Mouse (Mus musculus) retina, embryonic 14.5 days (tissue): ENCODE data around the gene Foxo3.
A peak's percentile ranks its signal among the peaks of the same experiment; 100 is the strongest.

ENCODE experiments used
- DNase-seq: peaks from one replicate; pipeline ENCODE4 v3.0.0-alpha.2; 2015; ENCODE audit warnings: low spot score

The Foxo3 gene

DNA sequence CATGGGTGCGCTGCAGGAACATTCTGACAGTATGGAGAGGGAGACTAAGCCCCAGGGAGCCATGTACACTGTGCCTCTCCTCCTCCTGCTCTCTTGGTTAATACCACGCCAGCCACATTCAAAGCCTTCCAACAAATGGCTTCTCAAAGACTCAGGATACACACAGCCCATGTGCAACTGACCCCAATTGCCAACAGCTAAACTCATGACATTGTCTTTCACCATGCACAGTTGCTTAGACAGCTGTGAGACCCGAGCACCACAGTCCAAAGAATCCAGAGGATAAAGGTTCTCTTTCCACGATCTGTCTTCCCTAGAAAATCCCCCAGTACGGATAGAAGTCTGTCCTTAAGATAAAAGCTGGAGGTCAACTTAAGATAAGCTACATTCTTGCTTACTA lies 27.9 kb downstream of the Foxo3 start:
- DNase-seq: no peak

DNA sequence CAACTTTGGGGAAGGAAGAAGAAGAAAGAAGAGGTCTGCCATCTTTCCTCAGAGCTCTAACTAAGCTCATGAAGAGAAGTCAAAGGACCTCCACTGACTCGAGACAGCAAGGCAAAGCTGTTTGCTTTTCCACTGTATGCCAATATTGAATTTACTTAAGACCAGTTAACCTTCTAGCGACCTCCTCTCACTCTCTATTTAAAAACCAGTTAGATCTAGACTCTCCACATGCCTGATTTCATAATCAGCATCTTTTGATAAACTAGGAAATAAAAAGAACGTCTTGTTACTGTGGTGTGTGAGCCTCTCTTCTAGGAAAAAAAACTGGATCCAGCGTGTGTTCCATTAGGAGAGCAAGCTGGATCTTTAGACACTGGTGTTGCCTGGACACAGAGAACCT lies 28.4 kb downstream of the Foxo3 start:
- DNase-seq: no peak

DNA sequence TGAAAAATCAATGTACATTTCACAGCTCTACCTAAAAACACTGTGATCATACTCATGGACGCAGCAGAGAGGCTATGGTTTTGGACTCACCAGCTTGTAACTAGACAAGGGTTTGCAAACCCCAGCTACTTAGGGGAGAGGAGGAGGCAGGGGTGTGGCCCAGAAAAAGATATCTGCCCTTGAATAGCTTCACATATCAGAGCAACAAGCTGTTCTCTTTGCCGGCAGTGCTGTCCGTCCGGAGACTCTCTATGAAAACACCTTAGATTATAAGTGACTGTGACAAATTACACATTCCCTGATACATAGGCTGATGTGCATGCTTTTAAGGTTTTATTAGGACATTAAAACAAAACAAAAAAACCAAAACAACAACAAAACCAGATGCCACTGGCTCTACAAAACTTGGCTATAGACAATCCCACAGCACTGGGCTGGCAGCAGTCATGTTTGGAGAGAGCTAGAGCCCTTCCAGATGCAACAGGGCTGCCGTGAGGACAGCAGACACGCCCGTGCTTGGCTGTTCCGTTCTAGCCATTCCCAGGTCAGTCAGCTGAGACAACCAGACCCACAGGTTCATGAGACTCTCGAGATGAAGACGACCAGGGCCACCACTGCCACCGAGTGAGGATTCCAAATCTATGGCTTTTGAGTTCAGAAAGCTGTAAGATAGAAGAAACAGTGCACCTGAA lies 29.3 kb downstream of the Foxo3 start:
- DNase-seq: no peak

DNA sequence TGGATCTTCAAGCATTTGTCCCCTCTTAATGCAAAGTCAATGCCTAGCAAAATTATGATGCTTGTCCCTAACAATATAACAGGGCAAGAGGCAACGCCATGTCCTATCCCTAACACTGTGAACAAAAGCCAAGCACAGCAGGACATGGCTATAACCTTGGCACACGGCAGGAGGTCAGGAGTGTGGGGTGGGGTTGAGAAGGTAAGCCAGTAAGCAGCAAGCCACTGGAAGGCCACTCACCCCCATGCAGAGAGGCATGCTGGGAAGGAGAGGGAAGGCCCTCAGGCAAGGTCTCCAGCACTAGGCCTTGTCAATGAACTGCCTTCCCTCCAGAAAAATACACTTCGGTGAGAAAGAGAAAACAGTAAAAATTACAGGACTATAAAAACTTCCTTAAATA lies 30.1 kb downstream of the Foxo3 start:
- no peak for DNase-seq

DNA sequence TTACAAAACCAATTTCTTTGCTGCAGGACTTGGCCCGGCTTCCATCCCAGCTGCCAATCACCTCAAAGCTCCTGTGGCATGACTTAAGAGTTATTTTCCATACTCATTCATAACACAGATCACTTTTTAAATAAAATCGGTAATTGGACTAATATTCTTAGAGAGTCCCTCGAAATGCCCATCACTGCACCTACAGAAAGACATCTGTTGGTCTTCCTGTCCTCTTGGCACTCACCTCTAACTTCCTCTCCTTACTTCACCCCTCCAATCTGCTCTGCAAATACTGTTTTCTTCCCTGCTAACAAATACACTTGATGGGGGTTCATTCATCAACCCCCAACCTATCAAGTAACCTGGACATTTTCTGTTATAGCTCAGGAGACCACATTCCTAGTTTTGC lies 30.9 kb downstream of the Foxo3 start:
- no peak for DNase-seq

DNA sequence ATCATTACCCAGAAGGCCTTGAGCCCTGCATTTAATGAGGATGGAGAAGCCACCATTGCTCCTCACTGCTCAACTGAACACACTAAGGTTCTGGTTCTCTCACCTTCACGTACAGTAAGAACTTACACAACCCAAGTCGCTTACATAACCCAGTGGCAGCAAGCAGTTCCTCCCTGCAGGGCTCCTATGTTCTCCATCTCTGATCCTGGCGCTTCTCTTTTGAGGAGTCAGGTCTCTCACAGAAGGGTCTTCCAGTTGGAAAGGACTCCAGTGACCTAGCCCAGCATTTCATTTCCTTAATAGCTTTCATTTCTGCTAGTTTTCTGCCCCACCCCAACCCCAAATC lies 31.3 kb downstream of the Foxo3 start:
- no peak for DNase-seq

DNA sequence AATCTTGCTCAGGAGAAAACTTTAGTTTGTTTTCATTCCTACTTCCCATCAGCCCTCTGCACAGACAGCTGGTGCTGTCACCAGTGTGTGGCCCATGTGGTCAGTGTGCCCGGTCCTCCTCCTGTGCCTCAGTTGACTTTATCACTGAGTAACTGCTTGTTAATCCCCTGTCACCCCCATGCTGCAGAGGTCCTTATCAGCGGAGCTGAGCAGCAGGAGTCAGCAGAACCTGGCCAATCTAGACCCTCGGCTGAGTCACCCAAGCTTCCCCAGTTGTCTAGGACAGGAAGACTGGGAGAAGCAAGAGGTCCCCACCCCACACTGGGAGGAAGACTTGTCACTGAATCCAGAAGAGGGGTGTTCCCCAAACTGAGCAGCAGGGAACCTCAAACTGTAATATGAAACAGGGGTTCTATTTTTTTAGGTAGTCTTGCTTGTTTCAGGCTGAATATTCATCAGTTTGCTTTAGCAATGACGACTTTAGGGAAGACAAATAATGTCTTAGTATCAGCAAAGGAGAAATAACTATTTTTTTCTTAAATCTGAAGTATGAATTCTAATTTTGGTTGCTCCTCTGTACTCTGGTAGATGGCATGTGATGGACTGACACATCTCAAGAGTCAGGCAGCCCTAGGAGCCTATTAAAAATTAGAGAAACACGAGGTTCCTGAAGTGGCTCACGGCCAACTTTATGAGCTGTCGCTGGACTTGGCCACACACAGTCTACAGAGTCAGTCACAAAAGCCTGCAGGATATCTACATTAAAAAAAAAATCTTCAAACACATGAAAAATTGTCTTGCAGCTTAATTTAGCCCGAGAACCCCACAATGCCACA lies 31.9 kb downstream of the Foxo3 start:
- no peak for DNase-seq

DNA sequence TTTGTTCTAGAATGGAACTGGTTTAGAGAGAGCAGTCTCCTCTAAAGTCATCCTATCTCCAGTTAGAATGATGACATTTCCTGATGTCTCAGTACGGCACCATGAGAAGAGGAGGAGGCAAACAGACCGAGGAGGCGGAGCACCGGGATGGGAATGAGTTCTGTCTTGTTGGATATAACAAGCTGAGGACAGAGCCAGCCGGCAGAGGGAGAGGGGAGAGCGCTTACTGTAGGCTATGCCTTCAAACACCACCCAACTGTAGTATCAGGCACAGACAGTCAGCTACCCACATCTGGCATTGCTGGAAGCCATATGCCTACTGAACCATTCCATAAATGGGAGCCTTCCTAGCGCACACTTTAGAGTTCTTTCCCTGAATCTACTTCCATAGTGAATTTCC lies 32.6 kb downstream of the Foxo3 start:
- no peak for DNase-seq

DNA sequence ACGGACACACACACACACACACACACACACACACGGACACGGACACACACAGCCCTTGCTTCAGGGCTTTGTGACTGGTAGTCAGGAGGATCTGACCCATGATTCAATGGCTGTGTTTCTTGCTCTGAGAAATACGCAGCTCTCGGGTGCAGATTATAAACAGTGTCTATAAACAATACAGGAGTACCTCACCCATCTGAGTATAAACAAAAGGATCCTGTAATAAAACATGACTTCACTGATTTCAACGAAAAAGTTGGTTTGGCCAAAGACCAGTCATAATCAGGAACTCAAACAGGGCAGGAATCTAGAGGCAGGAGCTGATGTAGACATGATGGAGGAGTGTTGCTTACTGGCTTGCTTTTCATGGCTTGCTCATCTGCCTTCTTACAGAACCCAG lies 34.1 kb downstream of the Foxo3 start:
- DNase-seq: no peak

DNA sequence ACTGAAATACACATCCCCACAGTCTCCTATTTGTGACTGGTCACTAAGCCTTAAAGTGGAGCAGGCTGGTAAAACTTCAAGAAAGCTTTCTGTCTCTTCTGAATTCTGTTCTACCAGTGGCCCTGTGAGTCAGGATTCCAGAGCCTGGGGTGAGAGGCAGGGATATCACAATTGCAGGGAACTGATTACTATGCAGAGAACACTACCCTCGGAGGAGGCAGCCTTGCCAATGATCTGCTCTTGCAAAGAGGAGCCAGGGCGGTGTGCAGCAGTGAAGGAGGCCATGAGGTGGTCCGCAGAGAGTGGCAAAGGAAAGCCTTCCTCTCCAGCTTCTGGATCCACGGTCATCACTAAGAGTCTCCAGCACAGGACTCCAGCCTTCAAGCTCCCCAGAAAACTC lies 34.8 kb downstream of the Foxo3 start:
- DNase-seq: no peak

DNA sequence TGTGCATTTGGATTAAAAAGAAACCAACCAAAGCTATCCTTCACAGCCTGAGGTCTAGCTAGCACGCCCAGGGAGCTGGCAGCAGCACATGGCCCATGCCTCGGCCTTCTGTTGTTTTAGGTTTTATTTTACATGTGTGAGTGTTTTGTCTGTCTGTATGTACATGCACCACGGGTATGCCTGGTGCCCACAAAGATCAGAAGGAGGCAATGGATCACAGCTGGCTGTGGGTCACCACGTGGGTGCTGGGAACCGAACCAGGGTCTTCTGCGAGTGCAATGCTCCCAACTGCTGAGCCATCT lies 36.8 kb downstream of the Foxo3 start:
- no peak for DNase-seq

DNA sequence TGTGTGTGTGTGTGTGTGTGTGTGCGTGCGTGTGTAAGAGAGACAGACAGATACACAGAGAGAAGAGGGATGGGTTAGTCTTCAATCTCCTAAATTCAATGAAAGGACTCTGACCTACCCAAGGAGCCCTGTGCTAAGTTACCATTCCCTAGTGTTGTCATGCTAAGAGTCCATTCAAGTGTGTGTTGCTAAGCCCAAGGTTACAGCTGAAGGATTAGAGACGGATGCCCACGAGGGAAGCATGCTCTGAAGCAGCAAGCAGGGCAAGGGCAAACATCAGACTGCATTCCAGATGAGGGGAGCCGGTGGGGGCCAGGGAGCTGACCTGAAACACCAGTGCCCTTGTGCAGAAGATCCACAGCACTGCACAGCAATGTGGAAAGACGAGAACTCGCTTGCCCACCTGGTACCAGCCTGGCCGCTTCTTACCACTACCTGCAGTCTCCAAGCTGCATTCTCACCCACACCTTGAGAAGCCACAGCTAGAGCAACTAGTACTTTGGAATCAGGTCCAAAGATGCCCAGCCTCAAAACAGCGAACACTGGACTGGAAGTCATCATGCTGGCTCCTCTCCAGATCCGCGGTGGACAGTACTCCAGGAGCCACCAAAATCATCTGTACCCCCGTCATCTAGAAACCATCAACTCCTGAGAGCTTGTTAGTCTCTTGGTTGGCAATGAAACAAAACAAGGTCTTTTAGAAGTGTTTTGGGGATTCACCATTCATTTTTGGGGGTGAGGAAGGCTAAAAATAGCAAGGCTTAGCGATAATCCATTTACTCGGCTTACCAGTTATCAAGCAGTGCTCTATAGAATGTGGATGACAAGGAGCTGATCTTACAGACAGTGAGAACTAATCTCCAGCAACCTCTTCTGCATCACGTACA lies 37.4 kb downstream of the Foxo3 start:
- no peak for DNase-seq

DNA sequence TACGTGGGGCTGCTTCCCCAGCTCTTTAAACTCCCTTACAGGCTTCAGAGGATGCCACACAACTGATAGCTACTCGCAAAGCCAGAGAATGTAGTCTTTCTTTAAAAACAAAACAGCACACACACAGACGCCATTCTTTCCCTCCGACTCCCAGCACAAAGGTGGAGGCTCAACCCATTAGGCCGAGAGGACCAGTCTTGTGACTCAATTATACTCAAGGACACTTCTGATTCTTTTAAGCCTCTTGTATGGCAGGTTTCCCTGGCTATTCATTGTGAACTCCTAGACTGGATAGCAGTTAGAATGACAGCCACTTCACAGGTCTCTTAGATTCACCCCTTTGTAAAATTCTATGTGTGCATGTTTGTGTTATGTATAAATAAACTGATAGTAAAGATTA lies 38.3 kb downstream of the Foxo3 start:
- DNase-seq: no peak

DNA sequence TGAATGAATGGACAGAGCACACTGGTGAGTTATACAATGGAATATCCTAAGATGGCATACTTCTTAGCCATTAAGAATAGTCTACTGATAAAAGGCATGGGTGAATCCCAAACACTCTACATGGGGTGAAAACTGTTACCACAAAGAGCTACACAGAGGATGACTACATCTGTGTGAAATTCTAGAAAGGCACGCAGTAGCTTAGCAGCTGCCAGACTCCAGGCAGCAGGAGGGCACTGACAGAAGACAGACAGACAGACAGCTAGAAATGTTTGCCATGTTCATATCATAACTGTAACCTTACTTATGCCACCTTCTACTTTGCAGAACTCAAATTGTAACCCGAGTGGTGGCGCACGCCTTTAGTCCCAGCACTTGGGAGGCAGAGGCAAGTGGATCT lies 39.0 kb downstream of the Foxo3 start:
- DNase-seq: no peak

DNA sequence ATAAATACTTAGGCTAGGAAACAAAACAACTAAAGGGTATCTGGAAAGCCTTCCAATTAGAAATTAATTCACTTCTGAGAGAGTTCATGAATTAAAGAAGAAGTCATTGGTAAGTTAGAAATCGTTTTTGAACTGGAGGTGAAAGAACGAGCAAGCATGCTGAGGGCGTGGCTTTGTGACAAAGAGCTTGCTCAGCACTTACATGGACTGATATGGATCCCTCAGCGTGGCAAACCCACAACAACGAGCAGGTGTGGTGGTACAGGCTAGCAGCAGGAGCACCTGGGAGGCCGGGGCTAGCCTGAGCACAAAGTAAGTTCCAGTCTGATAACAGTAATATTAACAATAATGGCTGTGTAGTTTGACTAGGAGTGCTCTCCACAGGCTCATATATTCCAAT lies 41.2 kb downstream of the Foxo3 start:
- DNase-seq: no peak

DNA sequence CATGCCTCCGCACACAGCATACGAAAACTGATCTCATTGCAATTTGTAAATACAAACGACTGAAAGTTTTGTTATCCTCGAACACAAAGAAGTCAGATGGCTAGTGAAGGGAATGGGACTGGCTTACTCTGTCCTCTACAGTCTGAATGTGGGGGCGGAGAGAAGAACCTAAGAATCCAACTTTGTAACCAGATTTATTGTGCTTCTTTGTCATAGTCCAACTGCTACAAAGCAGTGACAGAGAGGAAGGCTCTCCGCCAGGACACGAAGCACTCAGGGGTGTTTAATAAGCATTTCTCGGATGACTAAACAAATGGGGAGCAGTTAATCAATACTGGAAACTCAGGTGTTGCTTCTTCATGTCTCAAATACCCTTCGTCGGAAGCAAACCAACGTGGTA lies 43.6 kb downstream of the Foxo3 start:
- DNase-seq: peak; percentile 33

DNA sequence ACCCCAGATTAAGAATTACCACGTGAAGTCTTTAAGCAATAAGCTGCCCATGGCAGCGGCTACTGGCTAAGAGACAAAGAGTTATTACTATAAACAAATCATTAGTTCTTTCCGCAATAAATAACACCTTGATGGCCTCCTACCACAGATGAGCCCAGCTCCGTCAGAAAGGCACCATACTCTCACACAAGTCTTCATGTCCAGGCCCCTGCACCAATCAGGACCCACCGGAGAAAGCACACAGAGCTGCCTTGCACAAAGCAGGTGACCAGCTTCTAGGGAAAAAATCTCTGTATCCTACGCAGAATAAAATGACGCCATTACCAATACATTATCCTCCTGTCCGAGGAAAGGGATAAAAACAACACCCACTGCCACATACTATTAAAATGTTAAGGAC lies 44.7 kb downstream of the Foxo3 start:
- DNase-seq: no peak

DNA sequence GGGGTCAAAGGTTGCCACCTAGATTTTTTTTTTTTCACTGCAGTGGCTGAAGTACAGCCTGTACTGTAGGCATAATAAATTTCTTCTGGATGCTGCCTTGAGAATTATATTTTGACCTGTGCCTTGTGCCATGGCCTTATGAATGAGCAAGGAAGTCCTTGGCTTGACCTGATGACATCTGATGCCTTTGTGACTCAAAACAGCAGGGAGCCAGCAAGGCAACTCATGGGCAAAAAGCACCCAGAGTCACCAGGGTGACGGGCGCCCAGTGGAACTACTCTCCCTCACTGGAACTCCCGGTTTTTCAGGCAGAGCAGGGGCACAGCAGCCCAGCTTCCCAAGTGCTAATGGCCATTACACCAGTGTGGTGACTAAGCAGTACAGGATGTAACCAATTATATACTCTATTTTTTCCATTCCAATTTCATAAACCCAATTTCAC lies 45.4 kb downstream of the Foxo3 start:
- no peak for DNase-seq

DNA sequence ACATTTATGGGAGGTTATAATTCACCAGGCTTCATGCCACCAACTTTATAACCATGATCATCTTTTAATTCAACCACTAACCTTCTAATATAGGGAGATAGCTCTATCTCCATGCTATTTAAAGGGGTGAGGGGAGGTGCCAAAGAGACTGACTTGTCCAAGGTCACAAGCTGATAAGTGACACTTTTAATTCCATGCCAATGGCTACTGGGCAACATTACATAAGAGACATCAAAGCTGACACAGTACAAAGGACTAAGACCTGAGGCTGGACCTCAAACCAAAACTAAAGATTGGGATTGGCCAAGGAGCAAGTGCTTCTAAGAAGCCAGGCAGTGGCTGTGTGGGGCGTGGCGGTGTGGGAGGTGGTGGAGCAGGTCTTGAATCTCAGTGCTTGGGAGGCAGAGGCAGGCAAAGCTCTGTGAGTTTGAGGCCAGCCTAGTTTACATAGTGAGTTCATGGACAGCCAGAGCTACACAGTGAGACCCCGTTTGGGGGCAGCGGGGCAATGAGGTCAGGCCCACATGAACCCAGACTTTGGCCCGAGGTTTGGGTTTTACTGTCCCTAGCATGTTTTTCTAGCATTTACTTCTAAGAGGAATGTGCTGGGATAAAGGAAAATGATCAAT lies 46.0 kb downstream of the Foxo3 start:
- no peak for DNase-seq

DNA sequence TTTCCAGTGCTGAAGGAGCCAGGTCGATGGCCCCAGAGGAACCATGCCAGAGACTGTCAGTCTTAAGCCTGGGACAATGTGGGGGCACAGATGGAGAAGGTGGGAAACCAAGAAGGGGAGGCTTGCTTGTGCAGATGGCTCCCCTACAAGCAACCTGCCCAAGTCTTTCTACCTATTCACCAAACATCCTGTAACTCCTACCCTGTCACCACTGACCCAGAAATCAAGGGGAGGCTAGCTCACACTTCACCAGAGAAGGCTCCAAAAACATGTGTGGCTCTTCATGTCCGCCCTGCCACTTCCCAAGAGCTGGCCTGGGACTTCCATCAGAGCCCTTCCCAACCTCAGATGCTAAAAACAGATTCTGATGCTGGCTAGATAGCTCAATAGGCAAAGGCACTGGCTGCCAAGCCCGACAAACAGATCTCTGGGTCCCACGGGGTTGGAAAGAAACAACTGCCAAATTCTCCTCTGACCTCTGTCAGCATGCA lies 48.8 kb downstream of the Foxo3 start:
- no peak for DNase-seq

DNA sequence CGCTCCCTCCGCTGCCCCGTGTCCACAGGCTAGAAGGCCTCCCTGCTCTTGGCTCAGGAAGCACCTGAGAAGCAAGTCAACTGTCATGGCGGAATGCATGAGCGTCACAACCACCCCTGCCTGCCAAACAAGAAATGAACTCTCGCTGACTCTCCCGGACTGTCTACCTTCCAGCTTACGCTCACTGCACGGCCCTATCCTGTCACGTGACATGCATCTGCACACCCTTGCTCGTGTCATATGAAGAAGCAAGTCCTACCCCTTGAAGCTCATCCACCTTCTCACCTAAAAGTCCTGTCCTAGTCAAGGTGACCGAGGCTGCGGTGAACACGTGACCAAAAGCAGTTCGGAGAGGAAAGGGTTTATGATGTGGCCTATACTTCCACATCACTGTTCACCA lies 50.4 kb downstream of the Foxo3 start:
- DNase-seq: no peak

DNA sequence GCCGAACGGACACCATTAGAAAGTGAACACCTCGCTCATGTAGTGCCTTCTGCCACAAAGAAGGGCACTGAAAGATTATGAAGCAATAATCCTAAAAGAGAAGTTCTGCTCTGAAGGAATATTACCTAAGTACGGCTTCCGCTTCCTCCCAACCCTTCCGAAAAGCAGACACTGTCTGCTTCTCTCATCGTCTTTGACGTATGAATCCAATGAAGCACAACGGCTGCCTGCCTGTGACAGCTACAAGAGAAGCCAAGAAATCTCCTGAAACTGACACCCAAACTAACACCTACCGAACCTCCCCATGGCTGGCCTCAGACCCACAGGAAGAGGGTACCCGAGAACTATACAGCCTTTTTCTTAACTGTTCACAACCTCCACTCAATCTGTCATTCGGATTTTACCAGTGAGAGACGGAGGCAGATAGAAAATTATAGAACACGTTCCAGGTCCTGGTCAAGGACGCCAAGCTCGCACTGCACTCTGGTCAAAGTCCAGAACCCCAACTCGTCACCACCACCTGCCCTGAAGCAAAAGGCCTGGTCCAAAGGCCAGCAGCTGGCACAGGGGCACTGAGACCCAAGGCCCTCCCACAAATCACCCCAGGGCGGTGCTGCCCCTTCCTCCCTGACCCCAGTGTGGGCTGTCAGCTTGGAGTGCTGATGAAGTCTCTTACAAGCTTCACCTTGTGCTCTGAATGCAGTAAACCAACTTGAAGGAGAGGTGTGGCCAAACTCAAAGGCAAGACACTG lies 51.2 kb downstream of the Foxo3 start:
- no peak for DNase-seq
